Mouse (Mus musculus) cerebellum, adult 2 months (tissue): ENCODE measurements at regions not wholly inside any gene's neighbourhood (a gene's known extent, or its start where the extent isn't known, plus 50 kb on each side); places are given as distances from the start of the nearest gene placed in this dataset.

Experiments
- DNase-seq, 2 experiments: peaks; one replicate each; pipeline ENCODE4 v3.0.0; 2021
- H3K27ac ChIP-seq: fragments of 200-500 bp; 2 replicates; pipeline ENCODE4 v1.5.1; 2012; ENCODE audit warnings: low read length, control low read depth, inconsistent platforms; ENCODE audit not compliant: insufficient read depth
- H3K27me3 ChIP-seq: fragments of 200-500 bp; 2 replicates; pipeline ENCODE4 v1.6.1; 2012; ENCODE audit warnings: inconsistent platforms, mild to moderate bottlenecking, low read length, moderate library complexity; ENCODE audit not compliant: control insufficient read depth, insufficient read depth
- H3K4me1 ChIP-seq: fragments of 200-500 bp; 2 replicates; pipeline ENCODE4 v1.6.1; 2011; ENCODE audit warnings: low read length; ENCODE audit not compliant: control insufficient read depth, insufficient read depth
- H3K4me3 ChIP-seq: fragments of 200-500 bp; replicated peaks from 2 replicates; pipeline ENCODE3; 2011; ENCODE audit warnings: mild to moderate bottlenecking, low read depth, low read length, control low read depth; ENCODE audit not compliant: insufficient read depth
- CTCF ChIP-seq: fragments of 200-500 bp; IDR thresholded peaks from 2 replicates; pipeline ENCODE4 v1.5.1; 2011; ENCODE audit warnings: low read depth, mild to moderate bottlenecking, control low read depth, low read length, moderate library complexity, borderline replicate concordance; ENCODE audit not compliant: insufficient read depth
- POLR2A ChIP-seq: fragments of 200-500 bp; IDR thresholded peaks from 2 replicates; pipeline ENCODE4 v1.6.1; 2011; ENCODE audit warnings: low read length, control low read depth, borderline replicate concordance; ENCODE audit not compliant: insufficient read depth
- WGBS: fragments of 180-500 bp; shearing (Covaris S2); methylation state at CpG from one replicate; pipeline ENCODE4 v1.1.7; 2018; 5-methylcytosine and 5-hydroxymethylcytosine counted together

DNA sequence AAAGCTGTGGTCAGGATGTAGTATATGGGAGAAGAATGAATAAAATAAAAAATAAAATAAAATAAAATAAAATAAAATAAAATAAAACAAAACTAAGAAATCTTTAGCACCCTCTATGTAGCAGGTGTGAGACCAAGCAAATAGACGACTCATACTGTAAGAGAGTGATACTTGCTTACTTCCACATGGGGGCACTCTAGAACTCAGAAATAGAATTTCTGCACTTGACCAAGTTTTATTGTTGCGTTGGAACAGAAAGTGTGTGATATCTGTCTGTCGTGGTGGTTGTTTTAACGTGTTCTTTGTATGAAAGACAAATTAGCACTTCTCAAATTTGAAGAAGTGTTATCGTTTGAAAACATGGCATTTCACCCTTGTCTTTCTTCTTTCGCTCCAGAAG lies 125.4 kb downstream of the Dthd1 start:
- H3K4me3 ChIP-seq = no peak overlapping the region
- no peaks in the 10 kb centered on the region for H3K4me1 ChIP-seq
- TF ChIP-seq POLR2A = no peak
- no peak for TF ChIP-seq CTCF
- peak in 1 of 2 experiments; percentile 3 for DNase-seq
- no peaks in the 10 kb centered on the region for H3K27me3 ChIP-seq
- 37% methylated on average over 6 of the region's 6 CpGs for WGBS
- H3K27ac ChIP-seq = no peak overlapping the region
